Mouse (Mus musculus) ES-E14 (cell line): ENCODE measurements around the gene Magi2.

Source experiments
- MAFK ChIP-seq: IDR thresholded peaks from 2 replicates; pipeline ENCODE4 v1.6.1; 2014; ENCODE audit warnings: mild to moderate bottlenecking, low read depth, low read length, inconsistent platforms; ENCODE audit not compliant: insufficient read depth
- ZNF384 ChIP-seq: IDR thresholded peaks from 2 replicates; pipeline ENCODE4 v1.6.1; 2012; ENCODE audit warnings: low read depth, low read length, inconsistent platforms

DNA sequence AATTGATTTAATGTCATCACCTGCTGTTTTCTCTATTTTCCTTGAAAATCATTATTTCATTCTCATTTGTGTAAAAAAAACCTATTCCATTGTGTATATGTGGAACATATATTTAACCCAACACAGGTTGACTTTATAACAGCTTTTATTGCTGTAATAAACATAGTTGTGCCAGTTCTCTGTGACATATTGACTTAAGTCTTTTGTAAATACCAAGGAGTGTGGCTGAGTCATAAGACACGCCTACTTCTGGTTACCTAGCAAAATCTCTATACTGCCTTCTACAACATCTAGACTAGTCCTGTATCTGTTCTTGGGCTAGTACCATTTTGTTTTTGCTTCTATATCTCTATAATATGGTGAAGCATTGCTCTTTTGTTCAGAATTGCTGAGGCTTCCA is 737.3 kb downstream of the Magi2 start:
- no peak for TF ChIP-seq MAFK
- TF ChIP-seq ZNF384 = no peak
